Mouse (Mus musculus) left cerebral cortex, adult 11 months (tissue): ENCODE data around the gene Dap.

Source experiments
- DNase-seq: peaks from one replicate; pipeline ENCODE4 v3.0.0; 2022; ENCODE audit warnings: low spot score

The Dap gene

GRCm38 (mm10) chr15:31224135-31224761 is at the start of gene Dap:
TSS of gene Dap (plus strand) at chr15:31224314.
- DNase-seq: peak; percentile 94

GRCm38 (mm10) chr15:31176566-31176965 is 47.5 kb upstream of the Dap start:
- no peak for DNase-seq

- DNase-seq: no peak
Observed at GRCm38 (mm10) chr15:31184651-31185443, 39.3 kb upstream of the Dap start.

GRCm38 (mm10) chr15:31185506-31185905 is 38.6 kb upstream of the Dap start:
- DNase-seq: no peak

GRCm38 (mm10) chr15:31186371-31186901 is 37.7 kb upstream of the Dap start:
- no peak for DNase-seq

- DNase-seq: no peak
Observed at GRCm38 (mm10) chr15:31192563-31192962, 31.6 kb upstream of the Dap start.

GRCm38 (mm10) chr15:31195776-31196175 is 28.3 kb upstream of the Dap start:
- no peak for DNase-seq

- DNase-seq: no peak
Observed at GRCm38 (mm10) chr15:31207346-31208093, 16.6 kb upstream of the Dap start.

GRCm38 (mm10) chr15:31211910-31212309 is 12.2 kb upstream of the Dap start:
- DNase-seq: no peak

GRCm38 (mm10) chr15:31213619-31214270 is 10.4 kb upstream of the Dap start:
- DNase-seq: no peak

- no peak for DNase-seq
Observed at GRCm38 (mm10) chr15:31222216-31222615, 1.9 kb upstream of the Dap start.

- no peak for DNase-seq
Observed at GRCm38 (mm10) chr15:31223596-31224134, 449 bp upstream of the Dap start.

- no peak for DNase-seq
Observed at GRCm38 (mm10) chr15:31224806-31225642, 910 bp downstream of the Dap start.

GRCm38 (mm10) chr15:31225643-31226325 is 1.7 kb downstream of the Dap start:
- no peak for DNase-seq

- no peak for DNase-seq
Observed at GRCm38 (mm10) chr15:31226464-31226863, 2.4 kb downstream of the Dap start.

- DNase-seq: no peak
Observed at GRCm38 (mm10) chr15:31227793-31228192, 3.7 kb downstream of the Dap start.

- DNase-seq: no peak
Observed at GRCm38 (mm10) chr15:31233006-31233405, 8.9 kb downstream of the Dap start.

- DNase-seq: no peak
Observed at GRCm38 (mm10) chr15:31235794-31236548, 11.9 kb downstream of the Dap start.

- DNase-seq: no peak
Observed at GRCm38 (mm10) chr15:31236549-31236907, 12.4 kb downstream of the Dap start.

GRCm38 (mm10) chr15:31237368-31237767 is 13.3 kb downstream of the Dap start:
- no peak for DNase-seq
